Mouse (Mus musculus) lung, adult 10 weeks (tissue): ENCODE measurements around the gene Barhl2. TPM values are rescaled to one million over a fixed set of nuclear protein-coding genes. Genes with fewer than 3 reads are reported as not detected.

ENCODE experiments used
- polyA plus RNA-seq: library from polyadenylated mRNA; stranded (reverse); fragments of 350-450 nt; fragmentation: Illumina TruSeq; extraction: RNeasy Lipid Tissue Mini Kit (QIAGEN cat#74804); gene quantifications from one replicate; pipeline ENCODE4 v1.2.3, GENCODE M21; 2014; ENCODE audit warnings: low read depth, low replicate concordance; ENCODE audit not compliant: insufficient read depth

The Barhl2 gene
- polyA plus RNA-seq, result not detected

DNA sequence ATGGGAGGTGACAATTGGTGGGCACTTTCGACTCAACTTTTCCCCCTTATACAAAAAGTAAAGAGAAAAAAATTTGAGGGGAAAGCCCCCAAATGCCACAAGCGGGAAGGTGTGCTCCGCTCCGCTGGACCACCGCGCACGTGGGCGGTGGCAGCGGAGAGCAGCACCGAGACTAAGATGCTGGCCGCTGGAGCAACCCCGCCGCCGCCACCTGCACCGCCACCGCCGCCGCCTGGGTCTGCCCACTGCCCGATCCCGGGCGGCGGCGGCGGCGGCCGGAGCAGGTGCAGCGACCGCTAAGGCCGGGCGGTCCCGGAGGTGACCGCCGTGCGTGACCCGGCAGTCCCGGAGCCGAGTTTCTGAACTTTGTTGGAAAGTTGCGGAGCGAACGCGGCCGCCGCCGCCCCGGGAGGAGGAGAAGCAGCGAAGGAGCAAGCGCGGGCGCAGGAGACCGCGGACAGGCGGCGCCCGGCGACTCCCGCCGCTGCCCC, at the start of gene Barhl2:
Barhl2 (minus strand) TSS at position 181 of the 491 bp plus-strand sequence.

Other genes starting within 250 kb of the Barhl2 start
- not detected for gene Gm17304, start 150.9 kb upstream of the Barhl2 start, polyA plus RNA-seq
- 12.7 TPM for gene Zfp644, start 239.1 kb upstream of the Barhl2 start, polyA plus RNA-seq